Mouse (Mus musculus): ENCODE data around the gene Capn2.

- TF ChIP-seq EP300 (IDR thresholded peaks at IDR 0.05; ENCODE audit: low read depth): no peak
- no peak for TF ChIP-seq CTCF (IDR thresholded peaks at IDR 0.05; ENCODE audit: low read depth)
These were observed 48.0 kb upstream of the Capn2 start for GRCm38 (mm10) chr1:182565351-182565835.
